Mouse (Mus musculus): ENCODE data around the gene Dctn2.

Gene Dctn2

DNA sequence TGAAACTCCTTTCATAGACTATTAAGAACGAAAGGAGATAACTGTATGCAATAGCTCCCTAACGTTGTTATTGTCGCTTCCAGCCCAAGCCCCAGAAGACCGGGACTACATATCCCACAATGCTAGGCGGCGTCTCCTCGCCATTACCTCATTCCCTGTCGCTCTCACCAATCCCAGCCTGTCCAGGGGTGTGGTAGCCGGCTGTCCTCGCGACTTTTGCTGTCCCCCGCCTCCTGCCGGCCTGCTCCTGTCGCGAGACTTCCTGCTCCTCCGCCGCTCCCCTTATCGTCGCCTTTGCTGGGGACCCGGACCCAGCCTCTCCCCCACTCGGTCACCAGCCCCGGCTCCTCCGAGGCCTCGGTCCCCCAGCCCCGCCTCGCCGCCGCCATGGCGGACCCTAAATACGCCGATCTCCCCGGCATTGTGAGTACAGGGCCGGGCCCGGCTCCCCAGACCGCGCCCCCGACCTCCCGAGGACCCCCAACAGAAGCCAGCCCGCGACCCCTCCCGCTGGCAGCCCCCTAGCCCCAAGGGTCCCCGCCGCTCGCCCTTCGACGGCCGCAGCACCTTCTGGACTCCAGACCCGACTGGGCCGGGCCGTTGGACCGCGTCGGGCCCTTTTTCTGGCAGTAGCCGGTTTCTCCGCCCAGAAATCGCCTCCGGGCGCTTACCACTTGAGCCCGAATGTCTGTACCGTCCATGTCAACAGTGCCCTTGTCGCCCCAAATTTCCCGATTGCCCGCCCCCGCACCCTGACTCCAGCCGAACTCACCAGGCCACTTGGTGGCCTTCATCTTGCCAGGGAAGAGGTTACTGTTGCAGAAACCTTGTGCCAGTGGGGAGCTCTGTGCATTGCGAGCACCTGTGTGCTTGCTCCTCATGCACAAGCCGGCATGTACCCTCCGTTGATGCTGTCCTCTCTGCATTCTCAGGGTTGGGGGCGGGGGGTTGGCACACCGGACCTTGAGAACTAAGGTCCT, at the start of gene Dctn2:
Dctn2 (plus strand) TSS at position 257 of the 980 bp plus-strand sequence.
- DNase-seq (ENCODE audit: low read depth): peak; percentile 89

GRCm38 (mm10) chr10:127216456-127216855, 49.7 kb upstream of the Dctn2 start:
- DNase-seq (ENCODE audit: low read depth): no peak

DNA sequence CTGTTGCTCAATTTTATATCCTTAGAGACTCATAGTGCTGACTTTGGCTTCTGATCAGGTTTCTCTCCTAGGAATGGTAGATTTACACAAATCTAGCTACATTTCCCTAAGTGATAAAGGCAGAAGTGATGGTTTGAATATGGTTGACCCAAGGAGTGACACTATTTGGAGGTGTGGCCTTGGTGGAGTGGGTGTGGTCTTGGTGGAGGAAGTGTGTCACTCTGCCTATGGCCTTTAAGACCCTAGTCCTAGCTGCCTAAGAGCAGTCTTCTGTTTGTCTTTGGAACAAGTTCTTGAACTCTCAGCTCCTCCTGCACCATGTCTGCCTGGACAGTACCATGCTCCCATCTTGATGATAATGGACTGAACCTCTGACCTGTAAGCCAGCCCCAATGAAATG, 49.0 kb upstream of the Dctn2 start:
- DNase-seq (ENCODE audit: low read depth): no peak

DNA sequence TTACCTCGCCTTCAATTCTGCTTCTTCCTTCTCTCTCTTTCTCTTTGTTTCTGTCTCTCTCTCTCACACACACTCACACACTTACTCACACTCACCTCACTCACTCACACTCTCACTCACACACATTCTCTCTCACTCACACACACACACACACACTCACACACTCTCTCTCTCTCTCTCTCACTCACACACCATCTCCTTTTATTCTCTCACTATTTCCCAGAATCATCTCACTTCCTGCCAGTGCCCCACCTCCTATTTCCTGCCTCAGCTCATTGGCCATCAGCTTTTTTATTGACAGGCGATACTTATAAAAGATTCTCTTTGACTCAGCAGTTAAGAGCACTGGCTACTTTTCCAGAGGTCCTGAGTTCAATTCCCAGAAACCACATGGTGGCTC, 47.8 kb upstream of the Dctn2 start:
- DNase-seq (ENCODE audit: low read depth): no peak

GRCm38 (mm10) chr10:127225213-127225612, 41.0 kb upstream of the Dctn2 start:
- DNase-seq (ENCODE audit: low read depth): no peak

- DNase-seq (ENCODE audit: low read depth): no peak
These were observed 40.4 kb upstream of the Dctn2 start for GRCm38 (mm10) chr10:127225732-127226131.

DNA sequence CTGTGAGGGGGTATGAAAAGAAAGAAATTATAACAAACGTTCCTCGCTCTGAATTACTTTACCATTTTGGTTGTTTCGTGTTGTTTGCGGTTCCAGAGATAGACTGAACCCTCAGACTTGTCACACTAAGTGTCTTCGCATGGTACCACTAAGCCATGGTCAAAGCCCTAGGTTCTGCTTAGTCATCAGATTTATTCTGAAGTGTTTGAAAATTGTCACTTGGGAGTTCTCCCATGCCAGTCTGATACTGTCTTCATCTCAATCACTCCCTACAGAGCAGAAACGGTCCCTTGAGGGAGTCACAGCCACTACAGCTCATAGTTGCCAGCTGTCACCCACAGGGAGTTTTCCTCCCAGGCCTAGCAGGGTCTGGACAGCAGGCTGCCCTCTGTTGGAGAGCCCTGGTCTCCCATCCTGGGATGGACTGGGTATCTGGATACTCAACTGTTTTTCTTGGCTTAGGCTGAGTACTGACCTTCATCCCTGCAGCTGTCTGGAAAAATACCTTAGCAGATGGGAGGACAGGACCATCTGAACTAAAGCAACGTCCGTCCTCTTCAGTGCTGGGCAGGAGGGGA, 39.8 kb upstream of the Dctn2 start:
- no peak for DNase-seq (ENCODE audit: low read depth)

DNA sequence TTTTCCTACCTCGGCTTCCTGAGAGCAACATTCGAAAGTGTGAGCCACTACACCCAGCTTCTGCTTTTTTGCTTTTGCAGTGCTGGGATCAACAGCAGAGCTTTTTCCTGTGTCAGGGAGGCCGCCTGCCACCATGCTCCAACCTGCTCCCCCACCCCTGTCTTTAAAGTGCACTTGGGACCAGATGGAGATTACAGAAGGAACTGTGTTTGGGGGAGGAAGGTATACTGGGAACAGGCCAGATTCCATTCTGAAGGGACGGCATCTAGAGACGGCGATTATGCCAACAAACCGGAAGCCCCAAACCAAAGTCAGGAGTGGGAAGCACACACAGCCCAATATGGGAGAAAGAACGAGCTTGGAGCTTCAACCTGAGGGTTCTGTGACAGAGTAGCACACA, 39.0 kb upstream of the Dctn2 start:
- no peak for DNase-seq (ENCODE audit: low read depth)

- DNase-seq (ENCODE audit: low read depth): peak; percentile 77
These were observed 37.3 kb upstream of the Dctn2 start for GRCm38 (mm10) chr10:127228897-127229296.

DNA sequence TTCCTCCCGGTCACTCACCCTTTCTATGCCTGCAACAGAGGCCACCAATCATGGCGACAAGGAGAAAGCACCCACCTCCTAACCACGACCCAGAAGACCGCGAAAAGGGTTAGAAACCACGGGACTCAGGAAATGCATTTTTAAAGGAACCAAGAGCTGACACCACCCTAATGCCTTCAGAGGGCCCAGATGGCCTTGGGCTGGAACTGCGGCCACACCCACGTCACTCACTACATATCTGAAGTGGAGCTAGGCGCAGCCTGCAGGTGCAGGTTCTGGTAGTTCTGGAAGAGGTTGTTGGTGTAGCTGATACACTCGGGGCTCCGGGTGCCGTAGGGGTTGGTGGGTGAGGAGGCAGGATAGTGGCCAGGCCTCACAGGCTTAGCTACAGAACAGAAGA, 35.5 kb upstream of the Dctn2 start:
- no peak for DNase-seq (ENCODE audit: low read depth)

- DNase-seq (ENCODE audit: low read depth): no peak
These were observed 34.4 kb upstream of the Dctn2 start for GRCm38 (mm10) chr10:127231741-127232140.

GRCm38 (mm10) chr10:127233141-127233540, 33.0 kb upstream of the Dctn2 start:
- no peak for DNase-seq (ENCODE audit: low read depth)

DNA sequence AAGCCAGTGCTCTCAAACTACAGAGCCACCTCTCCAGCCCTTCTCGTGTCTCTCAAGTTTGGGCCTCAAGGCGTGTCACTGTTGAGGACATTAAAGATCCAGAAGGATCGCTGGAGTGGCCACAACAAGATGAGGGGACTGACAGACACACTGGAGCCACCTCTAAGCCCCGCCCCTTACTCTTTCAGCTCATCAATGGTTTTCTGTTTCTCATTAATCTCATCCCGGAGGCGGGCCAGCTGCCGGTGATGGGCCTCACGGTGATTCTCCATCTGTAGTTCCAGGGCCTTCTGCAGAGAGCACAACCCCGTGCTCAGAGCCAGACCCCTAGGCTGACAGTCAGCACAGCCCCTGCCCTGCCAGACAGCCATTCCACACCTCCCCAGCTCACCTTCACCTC, 29.6 kb upstream of the Dctn2 start:
- DNase-seq (ENCODE audit: low read depth): no peak

- DNase-seq (ENCODE audit: low read depth): no peak
These were observed 27.8 kb upstream of the Dctn2 start for GRCm38 (mm10) chr10:127238241-127238824.

DNA sequence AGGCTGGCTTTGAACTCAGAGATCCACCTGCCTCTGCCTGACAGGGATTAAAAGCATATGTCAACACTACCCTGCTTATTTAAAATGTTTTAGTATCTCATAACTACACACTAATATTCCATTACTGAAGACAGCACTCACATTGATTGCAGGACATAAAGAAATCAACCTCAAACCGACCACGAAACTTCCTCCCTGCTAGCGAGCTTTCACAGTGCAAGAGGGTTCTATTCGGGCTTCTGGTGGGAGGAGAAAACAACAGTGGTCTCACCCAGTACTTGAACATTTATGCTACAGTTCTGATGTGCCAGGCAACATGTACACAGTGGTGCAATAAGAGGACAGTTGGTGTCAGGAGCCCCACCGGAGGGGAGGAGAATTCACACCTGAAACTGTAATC, 15.4 kb upstream of the Dctn2 start:
- no peak for DNase-seq (ENCODE audit: low read depth)

GRCm38 (mm10) chr10:127255625-127256345, 10.4 kb upstream of the Dctn2 start:
- peak; percentile 39 for DNase-seq (ENCODE audit: low read depth)

- no peak for DNase-seq (ENCODE audit: low read depth)
These were observed 8.4 kb upstream of the Dctn2 start for GRCm38 (mm10) chr10:127257790-127258189.

DNA sequence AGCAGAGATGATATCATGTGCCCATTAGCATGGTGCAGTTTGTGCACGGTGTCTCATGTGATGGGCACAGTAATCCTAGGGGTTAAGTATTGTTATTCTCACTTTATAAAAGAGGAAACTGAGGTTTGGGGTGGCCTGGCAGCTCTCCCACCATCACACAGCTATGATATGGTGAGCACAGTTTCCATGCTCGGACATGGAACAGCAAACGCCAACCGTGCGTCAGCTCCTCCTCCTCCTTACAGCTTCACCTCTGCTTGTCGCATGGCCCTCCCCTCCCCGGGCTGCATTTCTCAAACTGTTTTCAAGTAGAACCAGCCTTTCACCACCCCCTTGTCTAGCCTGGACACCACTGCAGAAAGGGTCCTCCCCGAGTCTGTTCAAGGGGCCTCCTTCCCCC, 7.7 kb upstream of the Dctn2 start:
- no peak for DNase-seq (ENCODE audit: low read depth)

DNA sequence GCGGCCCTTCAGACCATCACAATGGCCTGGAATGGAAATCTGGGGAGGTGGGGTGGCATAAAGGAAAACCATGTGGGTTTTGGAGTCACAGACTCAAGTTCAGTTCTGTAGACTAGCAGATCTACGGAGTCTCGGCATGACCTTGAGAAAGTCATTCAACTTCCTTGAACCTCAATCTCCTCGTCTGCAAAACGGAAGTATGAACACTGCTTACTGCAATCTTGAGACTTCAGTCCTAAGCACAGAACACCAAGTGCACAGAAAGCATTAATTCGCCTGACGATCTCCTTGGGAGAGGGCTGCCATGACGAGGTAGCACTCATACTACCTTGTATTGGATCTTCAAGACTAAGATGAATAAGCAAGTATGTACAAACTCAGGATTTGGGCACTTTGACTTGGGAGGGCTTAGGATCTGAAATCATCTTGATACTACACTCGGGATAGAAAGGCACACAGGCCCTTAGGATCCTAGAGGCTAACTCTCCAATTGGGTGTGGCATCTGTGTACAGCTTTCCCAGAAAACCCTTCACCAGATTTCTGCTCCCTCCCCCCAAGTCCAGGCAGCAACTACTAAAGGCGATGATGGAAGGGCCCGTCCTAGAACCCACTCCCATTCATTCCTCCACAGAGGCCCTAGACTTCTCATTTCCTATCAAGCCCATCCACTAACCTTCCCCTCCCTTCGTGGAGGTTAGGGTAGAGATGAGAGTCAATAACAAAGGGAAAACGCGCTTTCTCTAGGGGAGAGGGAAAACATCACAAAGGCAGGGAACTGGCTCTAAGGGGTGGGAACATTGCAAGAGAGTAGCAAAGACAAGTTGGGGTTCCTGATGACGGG, 4.2 kb upstream of the Dctn2 start:
- DNase-seq (ENCODE audit: low read depth): no peak

DNA sequence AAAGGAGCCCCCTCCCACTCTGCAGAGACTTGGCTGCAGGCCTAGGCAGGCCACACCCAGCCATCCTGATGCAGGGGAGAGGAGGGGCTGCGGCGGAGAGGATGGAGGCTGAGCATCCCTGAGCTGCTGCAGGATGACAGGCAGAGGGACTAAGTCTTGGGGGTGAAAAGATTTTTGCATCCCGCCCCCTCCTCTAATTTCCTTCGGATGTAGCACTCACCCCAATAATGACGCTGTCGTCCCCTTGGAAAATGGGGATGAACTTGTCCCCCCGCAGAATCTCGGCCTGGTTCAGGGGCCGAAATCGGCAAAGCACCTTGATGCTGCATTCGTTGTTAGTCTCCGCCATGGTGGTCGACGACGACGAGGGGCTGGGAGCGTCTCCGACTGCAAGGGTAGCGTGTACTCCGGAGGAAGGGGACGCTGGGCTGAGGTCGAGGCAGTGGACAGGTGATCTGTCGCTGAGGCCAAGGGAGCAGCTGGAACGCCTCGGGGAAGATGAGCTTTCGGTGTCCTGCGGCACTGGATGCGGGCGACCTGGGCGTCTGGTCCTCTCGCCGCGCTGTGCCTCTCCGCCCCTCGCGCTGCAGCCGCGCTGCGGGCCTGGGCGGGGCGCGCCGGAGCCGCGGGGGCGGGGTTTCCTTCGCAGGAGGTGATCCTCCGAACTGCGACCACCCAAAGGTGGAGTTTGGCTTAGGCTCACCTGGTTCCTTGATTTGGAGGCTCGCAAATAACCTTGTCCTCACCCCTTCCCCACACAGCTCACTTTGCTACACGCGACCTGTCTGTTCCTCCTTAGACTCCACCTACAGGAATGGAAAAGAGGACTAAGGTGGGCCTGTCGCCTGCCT, 3.4 kb upstream of the Dctn2 start, which contains the start of gene Kif5a:
Kif5a (minus strand) TSS at position 801 of the 851 bp plus-strand sequence.
- DNase-seq (ENCODE audit: low read depth): no peak
